Mouse (Mus musculus) embryonic facial prominence, embryonic 13.5 days (tissue): ENCODE results near the gene Mrpl53. TPM values are rescaled to one million over a fixed set of nuclear protein-coding genes. Genes with fewer than 3 reads are reported as not detected.
A peak's percentile ranks its signal among the peaks of the same experiment; 100 is the strongest.

Experiments used
- ATAC-seq: fragments of 200-750 bp; cut with Nextera tagmentation; 2 replicates; pipeline ENCODE4 v1.8.0; 2017; ENCODE audit warnings: low read depth; ENCODE audit not compliant: insufficient number of reproducible peaks, insufficient read depth, low FRiP score, low TSS enrichment
- H3K27ac ChIP-seq: fragments of 300-500 bp; sonication (generic); 2 replicates; pipeline ENCODE4 v1.5.1; 2015; ENCODE audit warnings: moderate library complexity, mild to moderate bottlenecking, inconsistent platforms
- H3K27me3 ChIP-seq: fragments of 300-500 bp; sonication (generic); 2 replicates; pipeline ENCODE4 v1.6.1; 2015; ENCODE audit warnings: mild to moderate bottlenecking, inconsistent platforms
- H3K36me3 ChIP-seq: fragments of 300-500 bp; sonication (generic); 2 replicates; pipeline ENCODE4 v1.6.1; 2015; ENCODE audit warnings: mild to moderate bottlenecking, inconsistent platforms
- H3K4me1 ChIP-seq: fragments of 300-500 bp; sonication (generic); 2 replicates; pipeline ENCODE4 v1.6.1; 2015; ENCODE audit warnings: inconsistent platforms
- H3K4me2 ChIP-seq: fragments of 300-500 bp; sonication (generic); 2 replicates; pipeline ENCODE4 v1.6.1; 2015; ENCODE audit warnings: moderate library complexity, mild to moderate bottlenecking, inconsistent platforms
- H3K4me3 ChIP-seq: fragments of 300-500 bp; sonication (generic); 2 replicates; pipeline ENCODE4 v1.5.1; 2015; ENCODE audit warnings: mild to moderate bottlenecking, inconsistent platforms
- H3K9ac ChIP-seq: fragments of 300-500 bp; sonication (generic); 2 replicates; pipeline ENCODE4 v1.6.1; 2015; ENCODE audit warnings: mild to moderate bottlenecking, inconsistent platforms
- H3K9me3 ChIP-seq: fragments of 300-500 bp; sonication (generic); 2 replicates; pipeline ENCODE4 v1.6.1; 2016; ENCODE audit warnings: inconsistent platforms
- WGBS: fragments of 180-500 bp; shearing (Covaris S2); methylation state at CpG from one replicate; pipeline ENCODE4 v1.1.7; 2015; ENCODE audit warnings: mixed read lengths; 5-methylcytosine and 5-hydroxymethylcytosine counted together
- polyA plus RNA-seq: library from polyadenylated mRNA; unstranded; fragments of >200 nt; fragmentation: Nextera tagmentation; extraction: Ambion mirVana; gene quantifications from 2 replicates; pipeline ENCODE4 v1.2.1, GENCODE M21; 2015

Gene Mrpl53
- polyA plus RNA-seq, 1 experiment from 2014 or later = 137 TPM

DNA sequence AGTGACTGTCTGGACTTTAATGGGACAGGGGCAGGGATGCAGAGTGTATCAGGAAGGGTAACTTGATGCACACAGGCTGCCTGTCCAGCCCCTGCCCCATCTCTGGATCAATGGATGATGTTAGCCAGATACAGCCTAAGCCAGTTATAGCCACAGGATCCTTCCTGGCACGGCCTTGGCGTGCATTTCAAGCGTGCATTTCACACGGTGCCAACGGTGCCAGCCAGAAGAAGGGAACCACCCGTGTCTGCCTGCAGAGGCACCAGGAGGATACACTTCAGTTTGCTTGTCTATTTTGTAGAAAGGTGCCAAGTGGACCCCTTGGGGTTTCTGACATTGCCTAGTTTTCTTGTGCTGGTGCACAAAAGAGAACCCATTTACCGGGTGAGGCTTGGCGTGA, 31.2 kb downstream of the Mrpl53 start:
- Histone ChIP-seq H3K4me3 (no peak overlapping the region), H3K4me2 (peak overlapping the region; percentile 79; the same call in 1 of the 2 replicates), H3K27ac (no peak overlapping the region), H3K4me1 (peaks cover 65% of the 10 kb centered on the region), H3K9me3 (no peaks in the 10 kb centered on the region), H3K36me3 (no peaks in the 10 kb centered on the region), H3K27me3 (no peaks in the 10 kb centered on the region), H3K9ac (0 out of 2 replicates have a peak overlapping the region, but pooled peaks have one; percentile 87)
- ATAC-seq = no peak
- WGBS = 92% methylated on average over 8 of the region's 8 CpGs

DNA sequence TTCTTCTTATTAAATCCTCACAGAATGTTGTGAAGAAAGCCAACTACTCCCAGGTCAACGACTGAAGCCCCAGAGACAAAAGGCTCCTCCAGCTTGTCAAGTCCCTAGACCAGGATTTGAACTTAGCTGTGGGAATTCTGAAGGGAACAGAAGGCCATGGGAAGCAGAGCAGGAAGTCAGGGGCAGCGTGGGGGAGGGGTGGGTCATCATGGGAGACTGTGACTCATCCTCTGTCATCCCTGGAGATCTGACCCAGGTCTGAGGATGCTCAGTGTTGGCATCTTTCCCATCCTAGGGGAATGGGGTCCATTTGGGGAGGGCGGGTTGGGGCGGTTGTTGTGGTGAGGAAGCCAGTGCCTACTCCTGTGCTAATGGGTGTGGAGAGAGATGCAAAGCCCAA, 32.8 kb downstream of the Mrpl53 start:
- no peaks in the 10 kb centered on the region for H3K9me3 ChIP-seq
- peak overlapping the region; percentile 38; the same call in 1 of the 2 replicates for H3K4me3 ChIP-seq
- peak overlapping the region; percentile 72 for H3K9ac ChIP-seq
- 23% methylated on average over 4 of the region's 4 CpGs for WGBS
- H3K27ac ChIP-seq = no peak overlapping the region
- no peak for ATAC-seq
- peak overlapping the region; percentile 73 for H3K4me2 ChIP-seq
- no peaks in the 10 kb centered on the region for H3K27me3 ChIP-seq
- peaks cover 9% of the 10 kb centered on the region for H3K36me3 ChIP-seq
- H3K4me1 ChIP-seq = peaks cover 54% of the 10 kb centered on the region

DNA sequence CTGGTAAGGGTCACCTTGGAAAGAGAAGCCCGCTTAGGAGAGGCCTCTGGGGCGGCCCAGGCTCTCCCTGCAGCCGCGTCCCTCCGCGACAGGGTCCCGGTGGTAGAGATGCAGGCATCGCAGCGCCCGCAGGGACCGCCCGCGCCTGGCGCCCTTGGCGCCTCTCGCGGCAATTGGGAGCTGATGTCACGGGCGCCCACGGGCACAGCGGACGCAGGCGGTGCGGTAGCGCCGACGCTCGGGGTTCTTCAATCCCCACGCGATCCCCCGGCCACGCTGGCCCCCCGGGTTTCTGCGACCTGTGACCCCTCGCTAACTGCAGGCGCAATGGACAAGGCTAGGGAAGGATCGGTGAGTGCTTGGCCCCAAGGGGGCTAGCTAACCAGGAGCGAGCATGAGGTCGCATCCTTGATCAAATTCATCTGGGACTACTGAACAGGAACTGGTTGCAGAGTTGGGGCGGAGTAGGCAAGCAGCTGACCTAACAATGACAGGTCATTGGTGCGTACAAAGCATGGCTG, 33.4 kb downstream of the Mrpl53 start:
- H3K9me3 ChIP-seq = no peaks in the 10 kb centered on the region
- no peak overlapping the region for H3K27ac ChIP-seq
- peak overlapping the region; percentile 38 for H3K4me3 ChIP-seq
- peak overlapping the region; percentile 72 for H3K9ac ChIP-seq
- peaks cover 15% of the 10 kb centered on the region for H3K36me3 ChIP-seq
- peak overlapping the region; percentile 73 for H3K4me2 ChIP-seq
- ATAC-seq = no peak
- peaks cover 53% of the 10 kb centered on the region for H3K4me1 ChIP-seq
- 3% methylated on average over 41 of the region's 41 CpGs for WGBS
- H3K27me3 ChIP-seq = no peaks in the 10 kb centered on the region

DNA sequence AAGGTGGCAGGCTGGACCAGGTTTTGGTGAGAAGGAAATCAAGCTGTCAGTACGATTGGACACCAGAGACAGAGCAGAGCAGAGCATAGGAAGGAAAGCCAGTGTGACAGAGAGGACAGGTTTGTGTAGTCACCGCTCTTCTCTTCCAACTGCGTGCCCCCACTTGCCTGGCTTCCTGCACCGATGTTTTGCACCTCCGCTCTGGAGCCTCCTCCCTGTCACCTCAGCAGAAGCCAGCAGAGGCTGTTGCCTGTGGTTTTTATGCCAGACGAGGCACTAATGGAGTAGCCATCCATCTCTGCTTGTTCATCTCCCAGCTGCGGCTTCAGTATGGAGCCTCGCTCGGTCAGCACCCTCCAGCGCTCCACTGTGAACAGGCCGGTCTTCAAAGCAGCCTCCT, 34.0 kb downstream of the Mrpl53 start:
- Histone ChIP-seq H3K36me3 (peaks cover 21% of the 10 kb centered on the region), H3K4me3 (no peak overlapping the region), H3K27ac (no peak overlapping the region), H3K27me3 (no peaks in the 10 kb centered on the region), H3K4me1 (peaks cover 51% of the 10 kb centered on the region), H3K9me3 (no peaks in the 10 kb centered on the region), H3K9ac (no peak overlapping the region), H3K4me2 (peak overlapping the region; percentile 73)
- 51% methylated on average over 11 of the region's 11 CpGs for WGBS
- ATAC-seq = no peak

DNA sequence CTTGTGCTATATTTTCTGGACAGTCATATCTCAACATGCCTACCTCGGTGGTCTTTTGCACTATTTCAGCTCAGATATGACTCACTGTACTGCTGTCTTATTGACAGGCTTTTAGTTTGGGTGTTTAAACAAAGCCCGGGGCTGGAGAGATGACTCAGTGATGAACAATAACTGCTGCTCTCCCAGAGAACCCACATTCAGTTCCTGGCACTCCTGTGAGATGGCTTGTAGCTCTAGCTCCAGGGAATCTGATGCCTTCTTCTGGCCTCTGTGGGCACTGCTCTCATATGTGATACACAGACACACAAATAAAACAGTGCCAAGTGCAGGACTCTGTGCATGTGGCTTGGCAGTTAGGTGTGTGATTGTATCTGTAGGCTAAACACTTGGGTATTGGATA, 36.4 kb downstream of the Mrpl53 start:
- Histone ChIP-seq H3K27me3 (no peaks in the 10 kb centered on the region), H3K4me2 (no peak overlapping the region), H3K36me3 (peaks cover 45% of the 10 kb centered on the region), H3K4me3 (no peak overlapping the region), H3K9ac (no peak overlapping the region), H3K4me1 (peaks cover 28% of the 10 kb centered on the region), H3K27ac (no peak overlapping the region), H3K9me3 (no peaks in the 10 kb centered on the region)
- WGBS = 75% methylated on average over 2 of the region's 2 CpGs
- ATAC-seq = no peak

DNA sequence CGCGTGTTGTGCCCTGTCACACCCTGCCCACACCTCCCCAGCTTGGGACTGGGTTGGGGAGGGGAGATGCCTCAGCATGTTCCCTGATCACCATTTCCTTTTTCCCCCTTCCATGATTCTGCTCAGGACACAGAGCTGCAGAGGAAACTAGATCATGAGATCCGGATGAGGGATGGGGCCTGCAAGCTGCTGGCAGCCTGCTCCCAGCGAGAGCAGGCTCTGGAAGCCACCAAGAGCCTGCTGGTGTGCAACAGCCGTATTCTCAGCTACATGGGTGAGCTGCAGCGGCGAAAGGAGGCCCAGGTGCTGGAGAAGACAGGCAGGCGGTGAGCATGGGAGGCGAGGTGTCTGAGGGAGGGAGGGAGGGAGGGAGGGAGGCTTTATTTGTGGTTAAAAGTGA, 37.0 kb downstream of the Mrpl53 start:
- Histone ChIP-seq H3K36me3 (peaks cover 50% of the 10 kb centered on the region), H3K4me2 (no peak overlapping the region), H3K9ac (no peak overlapping the region), H3K27ac (peak overlapping the region; percentile 4; the same call in 1 of the 2 replicates), H3K9me3 (no peaks in the 10 kb centered on the region), H3K4me1 (peaks cover 27% of the 10 kb centered on the region), H3K4me3 (no peak overlapping the region), H3K27me3 (no peaks in the 10 kb centered on the region)
- no peak for ATAC-seq
- WGBS = 73% methylated on average over 9 of the region's 9 CpGs

DNA sequence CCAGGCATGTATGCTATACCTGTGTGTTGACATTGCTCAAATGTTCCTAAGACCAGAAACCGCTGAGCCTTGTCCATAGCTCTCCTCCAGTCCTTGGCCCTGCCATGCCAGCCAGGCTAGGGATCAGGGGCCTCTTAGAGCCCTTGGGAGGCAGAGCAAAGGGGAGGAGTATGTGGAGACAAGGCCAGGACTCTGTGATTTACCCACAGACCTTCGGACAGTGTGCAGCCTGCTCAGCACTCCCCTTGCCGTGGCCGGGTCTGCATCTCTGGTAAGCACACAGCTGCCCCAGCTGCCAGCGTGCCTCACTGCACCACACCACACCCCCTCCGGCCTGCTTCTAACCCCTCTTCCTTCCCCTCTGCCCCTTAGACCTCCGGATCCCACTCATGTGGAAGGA, 38.4 kb downstream of the Mrpl53 start:
- H3K27ac ChIP-seq = no peak overlapping the region
- H3K4me1 ChIP-seq = peaks cover 16% of the 10 kb centered on the region
- no peak overlapping the region for H3K4me2 ChIP-seq
- peaks cover 65% of the 10 kb centered on the region for H3K36me3 ChIP-seq
- WGBS = 62% methylated on average over 7 of the region's 7 CpGs
- H3K9ac ChIP-seq = no peak overlapping the region
- H3K4me3 ChIP-seq = no peak overlapping the region
- H3K9me3 ChIP-seq = no peaks in the 10 kb centered on the region
- no peaks in the 10 kb centered on the region for H3K27me3 ChIP-seq
- ATAC-seq = no peak

DNA sequence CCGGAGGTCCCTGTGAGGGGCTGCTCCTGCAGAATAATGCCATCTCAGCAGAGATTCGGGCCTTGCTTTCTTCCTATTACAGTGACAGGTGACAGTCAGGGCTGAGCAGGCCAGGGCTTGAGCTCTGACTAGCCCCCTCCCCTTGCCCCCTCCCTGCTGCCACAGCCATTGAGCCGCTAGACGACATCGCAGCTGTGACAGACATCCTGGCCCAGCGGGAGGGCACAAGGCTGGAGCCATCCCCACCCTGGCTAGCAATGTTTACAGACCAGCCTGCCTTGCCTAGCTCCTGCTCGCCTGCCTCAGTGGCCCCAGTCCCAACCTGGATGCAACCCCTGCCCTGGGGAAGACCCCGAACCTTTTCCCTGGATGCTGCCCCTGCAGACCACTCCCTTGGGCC, 42.9 kb downstream of the Mrpl53 start:
- Histone ChIP-seq H3K27me3 (no peaks in the 10 kb centered on the region), H3K27ac (no peak overlapping the region), H3K9me3 (no peaks in the 10 kb centered on the region), H3K9ac (0 out of 2 replicates have a peak overlapping the region, but pooled peaks have one; percentile 16), H3K4me3 (no peak overlapping the region), H3K36me3 (peaks cover 69% of the 10 kb centered on the region), H3K4me1 (peaks cover 19% of the 10 kb centered on the region), H3K4me2 (no peak overlapping the region)
- WGBS = 43% methylated on average over 8 of the region's 8 CpGs
- ATAC-seq = no peak

DNA sequence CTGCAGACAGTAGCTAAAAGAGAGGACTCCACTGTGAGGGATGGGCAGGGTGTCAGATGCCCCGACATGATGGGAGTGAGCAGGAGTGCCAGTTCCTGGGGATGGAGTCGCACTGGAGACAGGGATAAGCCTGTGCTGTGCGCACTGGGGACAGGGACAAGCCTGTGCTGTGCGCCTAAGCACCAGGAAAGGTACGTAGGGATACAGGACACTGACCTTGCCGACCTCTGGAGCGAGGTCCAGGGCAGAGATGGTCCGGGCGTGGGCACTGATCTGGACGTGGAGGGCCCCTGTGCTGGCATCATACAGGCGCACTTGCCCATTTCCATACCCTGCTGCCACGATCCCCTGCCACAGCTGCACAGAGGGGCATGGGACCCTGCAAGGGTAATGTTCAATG, 44.2 kb downstream of the Mrpl53 start:
- WGBS = 86% methylated on average over 12 of the region's 12 CpGs
- no peak overlapping the region for H3K4me2 ChIP-seq
- H3K9me3 ChIP-seq = no peaks in the 10 kb centered on the region
- H3K27me3 ChIP-seq = no peaks in the 10 kb centered on the region
- peaks cover 19% of the 10 kb centered on the region for H3K4me1 ChIP-seq
- ATAC-seq = no peak
- H3K4me3 ChIP-seq = no peak overlapping the region
- peaks cover 55% of the 10 kb centered on the region for H3K36me3 ChIP-seq
- H3K27ac ChIP-seq = no peak overlapping the region
- no peak overlapping the region for H3K9ac ChIP-seq

DNA sequence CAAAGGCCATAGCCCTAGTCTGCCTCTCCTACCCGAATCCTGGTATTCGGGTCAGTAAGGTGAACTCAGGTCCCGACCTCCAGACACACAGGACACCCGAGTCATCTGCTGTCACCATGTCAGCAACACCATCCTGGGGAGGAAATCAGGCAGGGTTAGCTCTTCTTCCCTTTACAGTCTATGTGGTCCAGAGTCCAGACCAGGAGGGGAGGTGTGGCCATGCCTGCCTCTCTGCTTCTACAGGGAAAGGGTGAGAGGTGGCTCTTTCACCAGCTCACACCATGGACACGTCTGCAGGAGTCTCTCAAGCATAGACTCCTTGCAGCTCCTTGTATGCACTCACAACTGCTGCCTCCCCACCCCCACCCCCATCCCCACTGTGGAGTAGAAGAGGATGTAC, 44.6 kb downstream of the Mrpl53 start:
- Histone ChIP-seq H3K4me3 (no peak overlapping the region), H3K27ac (no peak overlapping the region), H3K4me2 (no peak overlapping the region), H3K36me3 (peaks cover 51% of the 10 kb centered on the region), H3K9me3 (no peaks in the 10 kb centered on the region), H3K4me1 (peaks cover 19% of the 10 kb centered on the region), H3K27me3 (no peaks in the 10 kb centered on the region), H3K9ac (no peak overlapping the region)
- no peak for ATAC-seq
- 62% methylated on average over 5 of the region's 5 CpGs for WGBS

DNA sequence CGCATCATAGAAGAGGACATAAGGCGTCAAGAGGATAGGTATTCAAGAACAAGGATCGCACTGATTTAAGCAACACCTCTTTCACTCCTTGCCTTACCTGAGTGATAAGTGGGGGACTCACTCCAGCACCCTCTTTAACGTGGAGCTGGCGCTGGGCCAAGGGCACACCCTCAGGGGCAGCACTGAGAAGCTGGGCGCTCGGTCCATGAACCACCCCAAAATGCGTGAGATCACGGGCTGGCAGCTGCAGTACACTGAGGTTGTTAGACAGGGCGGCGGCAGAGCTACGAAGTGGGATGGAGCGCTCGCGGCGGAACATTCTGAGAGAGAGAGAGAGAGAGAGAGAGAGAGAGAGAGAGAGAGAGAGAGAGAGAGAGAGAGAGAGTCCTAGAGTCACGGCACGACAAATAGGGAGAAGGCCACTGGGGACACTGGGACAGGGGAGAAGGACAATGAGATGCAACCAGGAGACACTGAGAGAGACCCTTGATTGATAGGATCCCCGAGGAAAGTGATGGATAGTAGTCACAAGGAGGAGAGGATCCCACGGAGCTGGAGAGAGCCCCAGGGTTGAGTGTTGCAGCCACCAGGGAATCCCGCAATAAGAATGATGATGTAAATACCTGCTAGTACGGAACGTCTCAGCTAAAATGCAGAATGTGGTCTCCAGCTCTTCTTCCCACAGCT, 46.9 kb downstream of the Mrpl53 start:
- Histone ChIP-seq H3K27ac (no peak overlapping the region), H3K4me3 (peak overlapping the region; percentile 59), H3K36me3 (peaks cover 29% of the 10 kb centered on the region), H3K9ac (peak overlapping the region; percentile 71), H3K27me3 (peaks cover 9% of the 10 kb centered on the region), H3K9me3 (no peaks in the 10 kb centered on the region), H3K4me1 (peaks cover 19% of the 10 kb centered on the region), H3K4me2 (peak overlapping the region; percentile 87)
- ATAC-seq = no peak
- WGBS = 9% methylated on average over 23 of the region's 23 CpGs

DNA sequence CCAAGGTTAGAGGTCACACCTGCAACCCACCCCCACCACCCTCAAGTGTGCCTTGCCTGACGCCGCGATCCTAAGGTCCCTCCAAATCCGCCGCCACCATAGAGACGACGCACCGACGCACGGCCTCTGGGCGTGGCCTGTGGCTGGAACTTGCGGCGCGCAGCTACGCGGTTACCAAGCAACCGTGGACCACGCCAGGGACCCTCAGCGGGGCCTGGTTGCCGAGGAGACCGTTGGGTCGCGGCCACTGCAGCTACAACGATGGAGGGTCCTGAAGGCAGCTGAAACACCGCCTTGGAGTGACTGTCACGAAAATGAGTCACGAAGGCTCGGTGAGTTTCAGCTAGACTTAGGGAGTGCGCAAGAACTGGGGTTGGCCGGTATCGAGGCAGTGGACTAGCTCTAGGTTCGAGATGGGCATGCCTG, 47.4 kb downstream of the Mrpl53 start, which contains the start of the genes Wdr54 and 1700003E16Rik:
Gene Wdr54 (minus strand): TSS at position 139 of the 426 bp plus-strand sequence.
Gene 1700003E16Rik (plus strand): TSS at position 146 of the 426 bp plus-strand sequence.
- Histone ChIP-seq H3K27me3 (peaks cover 15% of the 10 kb centered on the region), H3K27ac (no peak within 1 kb of the TSS), H3K36me3 (peaks cover 23% of the 10 kb centered on the region), H3K9ac (peak within 1 kb of the TSS; percentile 71), H3K4me2 (peak within 1 kb of the TSS; percentile 87), H3K4me3 (peak within 1 kb of the TSS; percentile 59), H3K9me3 (no peaks in the 10 kb centered on the region), H3K4me1 (peaks cover 22% of the 10 kb centered on the region)
- ATAC-seq = peak; percentile 52; the same call in 1 of the 2 replicates
- under 1% methylated on average over 32 of the region's 32 CpGs for WGBS
